Mouse (Mus musculus) thymus, postnatal 36 days (tissue): Measurements from ENCODE around the gene Ercc6l.
"Not testable (repeated sequence)": the region's sequence is repeated elsewhere in the genome, so short reads cannot be mapped to it uniquely, and the experiment has no call there.

Source experiments
- DNase-seq, 2 experiments: peaks; one replicate each; pipeline ENCODE4 v3.0.0; 2022; ENCODE audit warnings: mixed read lengths in 2 of 2

Gene Ercc6l

DNA sequence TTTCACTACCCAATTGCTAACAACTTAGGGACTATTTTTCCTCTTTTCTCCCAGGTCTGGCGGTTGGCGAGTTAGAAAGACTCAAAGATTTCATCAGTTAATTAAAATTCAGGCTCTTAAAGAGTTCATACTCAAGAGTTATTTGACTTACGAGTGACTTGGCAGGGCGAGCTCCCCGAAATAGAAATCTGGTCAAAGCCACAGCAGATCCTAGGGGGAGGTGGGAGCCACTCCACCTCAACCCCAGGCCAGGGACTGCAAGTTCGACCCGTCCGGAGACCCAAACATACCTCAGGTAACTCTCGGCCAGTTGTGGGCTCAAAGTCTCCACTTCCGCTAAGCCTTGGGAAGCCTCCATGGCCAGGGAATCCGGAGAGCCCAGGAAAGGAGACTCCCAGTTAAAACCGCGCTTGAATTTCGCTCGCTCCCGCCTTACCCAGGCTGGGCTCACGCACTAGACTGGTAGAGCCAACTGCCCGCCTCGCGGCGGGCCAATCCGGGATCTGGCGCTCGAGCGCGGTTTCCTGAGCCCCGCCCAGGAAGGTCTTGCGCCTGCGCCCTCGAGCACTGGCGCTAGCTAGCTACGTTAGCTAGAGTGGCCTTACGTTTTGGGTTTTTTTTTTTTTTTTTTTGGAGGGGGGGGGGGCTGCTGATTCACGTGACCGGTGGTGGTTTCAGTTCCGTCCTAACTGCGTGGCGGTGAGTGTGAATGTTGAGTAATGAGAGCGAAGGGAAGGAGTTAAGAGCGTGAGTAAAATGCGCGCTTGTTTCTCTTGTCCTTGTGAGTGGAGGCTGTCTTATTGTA, at the start of gene Ercc6l:
TSS of gene Ercc6l (minus strand) at position 474 of the 805 bp plus-strand sequence.
- DNase-seq: peak; percentile 86 to 93

- DNase-seq: no peak
These were observed 33.9 kb upstream of the Ercc6l start for GRCm38 (mm10) chrX:102190840-102191239.

DNA sequence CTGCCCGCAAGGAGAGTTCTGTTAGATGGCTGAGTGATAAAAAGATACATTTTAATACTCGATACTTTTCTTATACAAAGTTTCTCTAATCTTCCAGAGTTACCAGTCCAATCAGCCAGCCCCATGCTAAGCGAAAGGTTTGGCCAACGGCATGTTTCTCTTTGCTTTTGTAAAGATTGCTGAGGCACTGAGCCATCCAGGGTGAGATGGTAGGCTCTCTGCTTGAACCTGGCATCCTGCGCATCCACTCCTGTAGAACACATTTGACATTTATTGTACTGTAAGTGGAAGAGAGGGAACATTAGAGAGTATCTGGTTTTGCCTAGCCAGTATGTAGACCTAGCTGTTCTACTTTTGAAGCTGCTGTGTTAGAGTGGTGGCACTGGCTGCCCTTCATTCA, 32.7 kb upstream of the Ercc6l start:
- no peak for DNase-seq

DNA sequence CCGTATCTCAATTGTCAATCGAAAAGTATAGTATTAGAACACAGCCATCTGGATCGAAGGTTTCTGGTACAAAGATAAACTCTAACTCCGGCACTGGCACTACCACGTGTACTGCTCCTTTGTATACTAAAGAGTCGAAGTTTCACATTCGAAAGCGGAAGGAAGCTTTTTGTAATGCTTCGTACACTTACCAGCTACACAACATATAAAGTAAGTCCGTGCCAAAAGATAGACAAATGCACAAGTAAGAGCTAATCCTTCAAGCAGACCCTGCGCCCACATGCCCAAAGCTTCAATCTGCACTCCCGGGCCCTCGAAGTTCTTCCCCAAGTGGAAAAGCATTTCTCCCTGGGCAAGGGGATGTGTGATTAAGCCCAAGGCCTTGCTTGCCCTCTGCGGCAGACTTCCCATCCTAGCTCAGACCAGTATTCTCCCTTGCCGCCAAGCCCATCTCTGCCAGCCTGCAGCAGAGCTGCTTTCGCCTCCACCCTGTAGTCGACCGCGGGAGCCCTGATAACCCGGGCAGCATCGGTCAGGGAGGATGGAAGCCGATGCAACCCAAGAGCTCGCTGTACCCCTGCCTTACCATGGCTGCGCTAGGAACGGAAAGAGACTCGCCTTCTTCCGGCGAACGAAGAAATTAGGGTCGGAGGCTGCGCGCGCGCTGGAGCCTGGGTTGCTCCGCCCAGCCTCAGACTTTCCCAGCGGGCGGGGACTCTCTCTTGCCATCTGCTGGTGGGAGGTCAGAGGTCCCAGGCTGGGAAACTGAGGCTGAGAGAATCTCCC, 32.0 kb upstream of the Ercc6l start, which contains the start of gene Rps4x:
TSS of gene Rps4x (minus strand) at position 683 of the 786 bp plus-strand sequence.
- peak; percentile 79 to 81 for DNase-seq

- DNase-seq: no peak
These were observed 30.3 kb upstream of the Ercc6l start for GRCm38 (mm10) chrX:102187023-102187699.

GRCm38 (mm10) chrX:102182575-102182974, 25.7 kb upstream of the Ercc6l start:
- DNase-seq: no peak

DNA sequence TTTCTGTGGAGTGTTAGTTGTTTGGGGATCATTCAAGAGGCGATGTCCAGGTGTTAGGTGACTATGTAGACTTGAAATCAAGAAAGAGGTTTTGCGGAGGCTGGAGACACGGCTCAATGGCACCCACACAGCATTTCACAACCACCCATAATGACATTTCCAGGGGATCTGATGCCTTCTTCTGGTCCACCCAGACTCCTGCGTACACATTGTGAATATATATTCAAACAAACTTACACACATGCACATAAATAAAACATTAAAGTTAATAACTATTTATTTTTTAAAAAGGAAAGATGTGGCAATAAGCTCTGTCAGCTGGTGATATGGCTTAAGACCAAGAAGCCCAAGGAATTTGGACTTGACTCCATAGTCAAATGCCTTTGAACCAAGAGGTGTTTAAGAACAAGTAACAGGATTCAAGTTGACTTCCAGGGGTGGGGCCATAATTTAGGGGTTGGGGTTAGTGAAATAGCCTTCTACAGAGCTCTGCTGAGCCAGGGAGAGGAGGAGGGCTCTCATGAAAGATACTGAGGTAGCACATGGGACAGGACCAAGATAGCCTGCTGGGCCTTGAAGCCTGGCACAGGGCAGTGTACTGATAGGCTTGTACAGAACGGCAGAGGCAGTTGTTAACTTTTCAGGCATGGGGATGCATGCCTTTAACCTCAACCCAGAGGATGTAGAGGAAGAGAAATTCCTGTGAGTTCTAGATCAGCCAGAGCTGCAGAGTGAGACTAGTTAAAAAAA, 18.8 kb upstream of the Ercc6l start:
- no peak for DNase-seq

- no peak for DNase-seq
These were observed 14.0 kb upstream of the Ercc6l start for GRCm38 (mm10) chrX:102170900-102171299.

- no peak for DNase-seq
These were observed 13.2 kb upstream of the Ercc6l start for GRCm38 (mm10) chrX:102170135-102170534.

DNA sequence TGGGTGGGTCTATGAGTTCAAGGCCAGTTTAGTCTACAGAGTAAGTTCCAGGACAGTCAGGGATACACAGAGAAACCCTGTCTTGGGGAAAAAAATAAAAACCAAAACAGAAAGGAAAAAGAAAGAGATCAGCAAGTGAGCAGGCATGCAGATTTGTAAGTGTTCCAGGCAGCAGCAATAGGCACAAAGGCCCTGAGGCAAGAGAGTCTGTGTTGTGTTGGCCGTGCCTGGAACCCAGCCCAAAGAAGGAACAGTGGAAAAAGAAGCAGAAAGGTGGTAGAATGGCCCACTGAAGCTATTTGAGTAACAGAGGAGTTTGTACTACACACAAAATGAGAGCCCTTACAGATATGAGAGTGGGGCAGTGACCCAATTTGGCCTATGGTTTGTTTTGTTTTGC, 12.8 kb upstream of the Ercc6l start:
- DNase-seq: no peak

DNA sequence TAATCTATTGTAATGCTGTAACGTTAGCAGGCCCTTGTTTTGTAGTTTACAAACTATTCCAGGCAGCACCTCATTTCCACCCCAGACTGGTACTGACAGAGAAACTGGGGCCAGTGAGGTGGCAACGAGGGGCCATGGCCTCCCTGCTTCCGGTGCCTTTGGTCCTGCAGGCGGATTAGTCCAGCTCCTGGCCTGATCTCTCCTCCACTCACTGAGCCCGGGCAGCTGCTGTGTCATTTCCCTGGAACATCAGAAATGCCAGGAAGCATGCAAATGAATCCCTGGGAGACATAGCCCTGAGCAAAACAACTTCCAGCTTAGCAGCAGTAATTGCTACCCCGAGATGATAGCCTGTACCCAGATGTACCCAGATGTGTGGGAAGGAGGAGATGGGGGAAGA, 10.1 kb upstream of the Ercc6l start:
- no peak for DNase-seq

GRCm38 (mm10) chrX:102166521-102166920, 9.6 kb upstream of the Ercc6l start:
- DNase-seq: no peak

DNA sequence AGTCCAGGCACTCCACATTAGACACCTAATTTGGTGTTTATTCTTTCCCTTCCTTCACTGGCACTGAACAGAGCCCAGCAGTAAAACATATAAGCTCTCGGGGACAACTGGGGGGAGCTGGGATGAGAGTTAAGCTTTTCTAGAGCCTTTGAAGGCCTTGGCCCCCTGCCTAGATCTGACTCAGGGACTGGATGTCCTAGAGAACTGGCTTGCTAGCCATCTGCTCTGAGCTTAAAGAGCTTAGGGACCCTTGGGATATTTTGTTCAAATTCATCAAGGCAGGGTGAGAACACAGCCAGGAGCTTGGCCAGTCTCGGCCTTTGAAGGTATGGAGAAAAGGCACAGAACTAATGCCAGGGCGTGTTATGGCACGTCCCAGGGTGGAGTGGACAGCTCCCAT, 6.6 kb upstream of the Ercc6l start:
- no peak for DNase-seq

- DNase-seq: no peak
These were observed 6.2 kb upstream of the Ercc6l start for GRCm38 (mm10) chrX:102163096-102163495.

GRCm38 (mm10) chrX:102160528-102160927, 3.6 kb upstream of the Ercc6l start:
- no peak for DNase-seq

DNA sequence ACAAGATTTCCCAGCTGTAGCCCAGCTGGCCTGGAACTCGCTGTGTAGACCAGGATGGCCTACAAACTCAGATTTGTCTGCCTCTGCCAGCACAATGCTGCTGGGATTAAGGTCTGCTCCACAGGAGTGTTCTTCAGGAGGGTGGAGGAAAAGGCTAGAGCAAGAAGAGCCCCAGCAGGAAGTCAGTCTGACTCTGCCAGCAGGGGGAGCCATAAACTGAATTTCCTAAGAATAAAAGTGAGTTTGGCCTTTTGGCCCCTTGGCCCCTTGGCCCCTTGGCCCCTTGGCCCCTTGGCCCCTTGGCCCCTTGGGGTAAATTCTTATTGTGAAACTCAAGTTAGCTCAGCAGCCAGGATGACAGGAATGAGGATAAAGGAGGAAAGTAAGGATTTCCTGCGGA, 2.9 kb upstream of the Ercc6l start:
- peak; percentile 30 to 31 for DNase-seq

- no peak for DNase-seq
These were observed 516 bp upstream of the Ercc6l start for GRCm38 (mm10) chrX:102157423-102157791.

- no peak for DNase-seq
These were observed 15.7 kb downstream of the Ercc6l start for GRCm38 (mm10) chrX:102141157-102141556.

GRCm38 (mm10) chrX:102121321-102121720, 35.6 kb downstream of the Ercc6l start:
- no peak for DNase-seq

DNA sequence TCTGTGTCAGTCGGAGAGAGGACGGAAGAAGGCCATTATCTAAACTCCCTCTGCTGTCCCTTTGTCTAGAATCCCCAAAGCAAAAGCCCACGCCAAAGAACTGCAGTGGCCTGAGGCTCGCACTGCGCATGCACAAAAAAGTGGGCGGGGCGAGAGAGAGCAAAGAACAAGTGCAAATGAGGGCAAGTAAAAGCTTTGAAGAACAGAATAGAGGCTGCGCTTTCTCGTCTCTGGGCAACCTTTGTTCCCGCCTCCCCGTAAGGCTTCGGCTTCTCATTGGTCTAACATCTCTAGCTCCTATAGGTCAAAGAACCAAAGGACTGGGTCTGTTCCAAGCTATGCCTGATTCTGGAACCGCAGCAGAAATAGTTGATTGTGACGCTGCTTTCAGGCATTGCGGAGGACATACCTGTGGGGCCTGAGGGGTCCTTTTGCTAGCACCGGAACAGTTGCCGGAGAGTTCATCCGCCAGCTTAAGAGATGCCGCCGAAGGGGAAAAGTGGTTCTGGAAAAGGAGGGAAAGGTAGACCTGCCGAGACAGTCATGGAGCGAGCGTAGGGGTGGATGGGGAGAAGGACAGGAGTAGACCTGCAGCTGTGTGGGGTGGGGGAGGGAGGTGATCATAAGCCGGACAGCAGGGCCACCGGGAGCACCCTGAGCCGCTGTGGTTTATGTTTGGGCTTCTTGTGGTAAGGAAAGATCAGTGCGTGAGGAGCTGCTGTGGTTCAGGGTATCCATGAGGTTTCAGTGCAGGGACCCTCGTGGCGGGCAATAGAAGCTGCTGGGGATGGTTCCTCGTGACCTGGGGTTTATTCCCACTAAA, 37.6 kb downstream of the Ercc6l start, which contains the start of gene Pin4:
TSS of gene Pin4 (plus strand) at position 406 of the 823 bp plus-strand sequence.
- peak; percentile 87 to 92 for DNase-seq

DNA sequence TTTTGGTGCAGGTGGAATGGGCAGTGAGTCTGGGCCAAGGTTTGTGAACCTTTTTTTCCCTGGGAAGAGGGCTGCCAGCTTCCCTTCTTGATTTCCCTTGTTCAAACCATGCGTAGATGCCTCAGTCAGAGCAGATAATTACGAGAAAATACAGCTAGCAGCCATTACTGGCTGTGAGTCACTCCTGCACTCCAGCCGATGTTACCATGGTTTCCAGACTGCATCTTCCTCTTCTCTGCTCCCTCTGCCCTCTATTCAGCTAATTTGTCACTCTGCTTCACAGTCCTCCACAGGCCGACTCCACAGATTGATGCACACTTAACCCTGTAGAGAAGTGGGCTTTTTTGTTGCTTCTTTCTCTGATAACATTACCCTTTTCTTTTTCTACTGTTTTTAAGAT, 41.2 kb downstream of the Ercc6l start:
- DNase-seq: no peak

- DNase-seq: not testable (repeated sequence)
These were observed 47.5 kb downstream of the Ercc6l start for GRCm38 (mm10) chrX:102109349-102109748.
